Mouse (Mus musculus) regulatory T cell (primary cell): ENCODE data around the gene Scrn2.

Source experiments
- in situ Hi-C: fragments of 300-600 bp; cut with MboI, MseI; formaldehyde crosslinking; loops from one replicate; pipeline ENCODE4 v1.15.1; 2025; ENCODE audit warnings: high pct_unique_total_duplicates

Gene Scrn2

DNA sequence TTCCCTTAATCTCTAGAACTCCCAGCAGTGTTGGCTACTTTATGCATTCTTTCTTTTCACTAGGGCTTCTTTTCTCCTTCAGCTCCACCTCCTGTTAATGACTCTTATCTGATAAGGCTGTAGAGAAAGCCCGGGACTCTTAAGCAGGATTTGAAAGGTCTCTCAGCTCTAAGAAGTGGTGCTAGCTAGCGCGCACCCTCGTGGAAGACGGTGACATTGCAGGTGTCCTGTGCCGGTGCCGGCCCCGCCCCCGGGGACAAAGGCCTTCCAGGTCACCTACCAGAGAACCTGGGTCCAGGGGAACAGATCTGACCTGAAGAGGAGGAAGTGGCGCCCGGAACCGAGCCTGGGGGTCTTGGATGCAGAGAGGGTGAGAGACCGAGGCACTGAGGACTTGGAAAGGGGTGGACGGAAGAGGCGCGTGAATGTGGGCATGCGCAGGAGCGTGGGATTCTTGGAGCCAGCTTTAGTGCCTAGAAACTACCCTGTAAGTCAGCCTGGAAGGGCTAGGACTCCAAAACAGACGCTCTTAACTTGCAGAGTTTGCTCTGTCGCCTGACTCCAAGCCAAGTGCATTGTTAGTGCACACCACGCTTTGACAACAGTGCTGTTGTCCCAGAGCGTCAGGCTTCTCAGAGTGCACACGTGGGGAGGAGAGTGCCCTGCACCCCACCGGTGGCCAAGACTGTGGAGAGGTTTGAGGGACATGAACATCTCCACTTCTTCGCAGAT, at the start of gene Scrn2:
Gene Scrn2, plus strand, starts transcription at position 253 of the 732 bp plus-strand sequence.
- in situ Hi-C loops: no loop called here

DNA sequence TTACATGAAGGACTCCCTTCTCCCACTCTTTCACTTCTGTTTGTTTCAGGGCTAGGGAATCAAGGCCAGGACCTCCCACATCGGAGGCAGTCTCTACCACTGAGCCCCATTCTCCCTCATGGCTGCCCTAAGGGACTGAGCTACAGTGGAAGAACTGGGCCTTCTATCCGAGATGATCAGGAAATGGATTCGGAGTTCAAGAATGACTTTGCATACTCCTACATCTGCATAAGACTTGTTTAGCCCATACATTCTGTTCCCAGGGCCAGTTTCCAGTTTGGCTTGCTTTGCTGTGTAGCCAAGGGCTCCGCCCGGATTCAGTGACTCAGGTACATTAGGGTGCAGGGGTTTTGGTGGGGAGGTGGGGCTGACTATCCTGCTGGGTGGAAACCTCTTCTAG, 49.7 kb upstream of the Scrn2 start:
- in situ Hi-C loops: no loop called here

DNA sequence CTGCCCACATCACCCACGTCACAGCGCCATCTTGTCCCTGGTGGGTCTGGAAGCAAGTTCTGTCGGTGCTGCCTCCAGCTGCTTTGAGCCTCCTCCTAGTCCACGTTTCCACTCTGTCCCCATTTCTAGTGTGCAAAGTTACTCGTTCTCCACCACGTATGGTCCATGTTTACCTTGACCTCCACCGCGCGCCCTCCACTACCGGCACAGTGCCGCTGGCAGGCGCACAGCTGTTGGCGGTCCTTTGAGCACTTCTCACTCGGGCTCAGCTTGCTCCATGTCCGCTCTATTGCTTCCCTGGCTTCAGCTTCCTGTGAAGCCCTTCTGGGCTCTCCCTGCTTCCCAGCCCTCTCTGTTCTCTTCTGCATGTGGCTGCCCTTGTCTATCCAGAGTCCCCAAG, 48.3 kb upstream of the Scrn2 start:
- in situ Hi-C loops: no loop called here

DNA sequence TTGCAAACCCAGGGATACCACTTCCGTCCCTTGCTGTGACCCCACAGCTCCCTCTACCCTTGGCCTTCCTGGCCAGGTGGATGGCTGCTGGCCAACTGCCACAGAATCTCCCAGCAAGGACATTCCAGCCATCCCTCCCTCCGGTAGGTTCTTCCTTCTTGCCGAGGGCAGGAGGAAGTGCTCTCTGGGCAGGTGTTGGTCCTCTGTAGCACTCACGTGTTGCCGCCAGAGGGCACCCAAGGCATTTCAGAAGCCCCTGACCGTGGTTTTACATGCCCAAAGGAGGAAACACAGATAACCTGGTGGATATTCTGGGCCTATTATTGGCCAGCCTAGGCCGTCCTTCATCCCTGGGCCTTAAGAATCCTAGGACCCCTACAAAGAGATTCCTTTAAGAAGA, 47.4 kb upstream of the Scrn2 start:
- in situ Hi-C loops: no loop called here

DNA sequence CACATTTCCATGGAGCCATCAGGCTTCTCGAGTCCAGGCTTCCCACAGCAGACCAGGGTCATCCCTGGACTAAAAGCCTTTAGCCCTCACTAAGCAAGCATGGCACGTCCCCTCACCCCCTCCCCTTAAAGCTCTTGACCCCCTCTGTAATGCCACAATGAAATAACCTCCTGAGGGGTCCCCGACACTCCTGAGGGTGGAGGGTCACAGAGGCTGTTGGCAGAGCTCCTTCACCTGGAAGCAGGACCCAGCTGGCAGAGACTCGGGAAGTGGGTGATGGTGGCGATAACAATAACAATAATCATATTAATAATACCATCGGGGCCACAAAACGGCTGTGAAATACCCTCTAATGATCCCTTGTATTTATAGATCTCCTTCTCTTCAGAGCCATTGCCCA, 46.9 kb upstream of the Scrn2 start, which contains the start of gene Sp2:
Gene Sp2, minus strand, starts transcription at position 101 of the 400 bp plus-strand sequence.
- in situ Hi-C loops: no loop called here

DNA sequence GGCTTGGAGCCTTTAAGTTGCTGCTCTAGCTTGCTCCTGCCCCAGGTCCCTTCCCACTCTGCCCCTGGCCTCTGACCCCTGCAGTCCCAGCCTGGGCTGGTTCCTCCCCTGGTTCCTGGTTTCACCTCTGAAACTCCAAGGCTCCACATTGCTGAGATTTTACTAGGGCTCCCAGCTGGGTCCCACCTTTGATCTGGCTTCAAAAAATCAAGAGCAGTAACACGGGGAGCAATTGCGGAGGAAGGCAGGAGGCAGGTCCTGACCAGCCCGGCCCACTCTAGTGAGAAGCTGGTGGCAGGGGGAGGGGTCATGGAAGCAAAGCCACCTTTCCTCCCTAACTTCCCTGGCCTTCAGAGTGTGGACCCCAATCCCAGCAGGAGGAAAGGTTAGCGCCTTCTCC, 44.8 kb upstream of the Scrn2 start:
- in situ Hi-C loops: loop anchor here (5.0 kb wide), 1 partner anchor 37 kb away; no protein-coding TSS in a partner anchor

DNA sequence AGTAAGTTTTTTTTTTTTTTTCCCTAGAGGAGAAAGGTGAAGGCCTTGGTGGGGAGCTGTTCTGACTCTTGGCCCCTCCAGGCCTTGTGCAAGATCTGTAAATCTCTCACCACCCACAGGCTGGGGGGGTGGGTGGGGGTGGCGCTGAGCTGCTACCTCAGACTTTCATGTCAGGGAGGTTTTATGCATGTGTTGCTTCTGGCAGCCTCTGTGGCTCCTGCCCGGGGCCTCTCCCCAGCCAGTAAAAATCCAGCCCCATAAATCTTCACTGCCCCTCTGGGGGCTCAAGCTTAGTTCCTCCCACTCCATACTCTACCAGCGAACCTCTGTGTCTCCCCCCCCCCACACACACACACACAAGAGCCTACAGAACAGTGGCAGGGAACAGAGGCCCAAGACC, 43.3 kb upstream of the Scrn2 start:
- in situ Hi-C loops: loop anchor here (5.0 kb wide), 1 partner anchor 36 kb away; no protein-coding TSS in a partner anchor

DNA sequence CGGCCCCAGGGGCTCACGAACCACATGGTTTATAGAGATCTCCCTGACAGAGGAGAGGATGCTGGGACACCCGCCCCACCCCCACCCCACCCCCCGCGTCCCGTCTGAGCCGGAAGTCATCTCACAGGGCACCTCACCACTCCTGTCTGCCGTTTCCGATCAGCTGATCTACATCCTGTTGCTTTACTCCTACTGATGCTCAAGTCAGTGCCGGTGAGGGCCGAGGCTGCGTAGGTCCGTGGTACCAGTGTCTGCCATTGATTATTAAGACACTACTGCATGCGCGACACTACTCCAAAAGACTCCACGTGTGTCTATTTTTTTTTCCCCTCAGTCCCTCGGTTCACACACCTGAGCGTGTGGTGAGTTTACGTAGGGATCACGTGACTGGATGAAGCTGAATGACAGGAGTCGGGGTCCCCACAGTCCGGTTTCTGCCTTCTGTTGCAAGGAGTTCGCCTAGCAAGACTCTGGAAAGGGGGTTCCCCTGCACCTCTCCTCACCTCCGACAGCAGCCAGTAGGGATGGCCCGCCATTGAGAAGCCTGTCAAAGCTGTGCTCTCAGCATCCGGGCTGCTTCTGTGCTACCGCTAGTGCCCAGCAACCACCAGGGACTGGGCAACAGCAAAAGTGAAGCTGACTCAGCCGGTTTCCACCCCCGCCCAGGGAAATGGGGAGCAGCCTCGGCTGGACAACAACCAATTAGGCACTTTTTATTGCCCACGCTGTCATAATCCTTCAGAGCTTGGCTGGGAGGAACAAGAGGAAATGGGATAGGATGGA, 41.7 kb upstream of the Scrn2 start:
- in situ Hi-C loops: loop anchor here (5.0 kb wide), 1 partner anchor 34 kb away; no protein-coding TSS in a partner anchor

DNA sequence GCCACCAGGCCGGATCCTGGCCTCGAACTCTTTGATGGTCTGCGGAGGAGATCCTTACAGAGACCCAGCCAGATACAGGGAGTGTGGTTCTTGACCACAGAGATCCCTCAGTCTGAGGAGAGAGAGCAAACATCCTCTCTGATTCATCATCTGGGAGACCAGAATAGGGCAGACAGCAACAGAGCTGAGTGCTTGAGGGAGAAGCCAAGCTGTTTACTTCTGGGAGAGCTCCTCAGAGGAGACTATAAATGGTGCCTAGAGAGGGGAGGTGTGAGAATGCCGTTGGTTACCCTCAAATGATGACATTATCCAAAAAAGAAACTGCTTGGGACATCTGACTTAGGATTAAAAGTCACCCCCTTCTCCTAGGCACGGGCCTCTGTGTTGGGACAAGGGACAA, 38.2 kb upstream of the Scrn2 start:
- in situ Hi-C loops: no loop called here

DNA sequence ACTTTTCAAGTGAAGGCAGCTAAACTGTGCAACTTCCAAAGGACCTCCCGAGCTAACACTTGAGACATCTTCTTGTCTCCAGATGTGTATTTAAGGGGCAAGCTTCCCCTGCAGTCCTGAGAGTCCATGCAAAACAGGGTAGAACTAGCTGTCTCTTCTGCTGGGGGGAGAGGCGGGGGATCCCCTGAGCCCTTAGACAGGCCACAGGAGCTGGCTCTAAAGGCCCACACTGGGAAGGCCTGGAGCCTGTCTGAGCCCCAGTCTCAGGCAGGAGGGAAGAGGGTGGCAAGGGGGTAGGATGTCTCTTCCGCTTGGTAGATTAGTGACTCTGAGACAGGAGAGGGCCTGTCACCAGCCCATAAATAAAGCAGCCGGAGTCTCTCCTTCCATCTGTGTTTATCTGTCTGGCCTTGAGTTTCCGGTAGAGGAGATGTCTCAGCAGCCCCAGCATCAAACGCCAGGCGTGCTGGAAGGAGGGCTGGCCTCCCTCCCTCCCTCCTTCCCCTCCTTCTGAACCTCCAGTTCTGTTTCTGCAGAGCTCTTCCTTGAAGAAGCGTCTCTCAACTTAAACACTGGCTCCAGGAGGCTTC, 36.9 kb upstream of the Scrn2 start:
- in situ Hi-C loops: no loop called here

DNA sequence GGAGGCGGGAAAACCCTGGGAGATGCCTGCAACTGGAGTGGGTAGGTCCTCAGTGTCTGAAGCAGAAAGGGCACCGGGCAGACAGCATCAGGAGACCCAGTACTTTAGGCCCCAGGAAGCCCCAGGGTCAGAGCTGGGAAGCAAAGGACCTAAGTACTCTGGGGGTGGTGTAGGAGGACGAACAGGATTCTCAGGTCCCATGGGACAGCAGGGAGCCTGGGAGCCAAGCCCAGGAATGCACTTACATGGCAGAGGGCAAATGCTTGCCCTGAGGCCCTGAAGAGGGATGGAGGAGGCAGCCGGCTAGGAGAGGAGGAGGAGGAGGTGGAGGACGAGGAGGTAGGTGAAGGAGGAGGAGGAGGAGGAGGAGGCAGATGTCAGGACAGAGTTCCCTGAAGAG, 34.7 kb upstream of the Scrn2 start:
- in situ Hi-C loops: no loop called here

DNA sequence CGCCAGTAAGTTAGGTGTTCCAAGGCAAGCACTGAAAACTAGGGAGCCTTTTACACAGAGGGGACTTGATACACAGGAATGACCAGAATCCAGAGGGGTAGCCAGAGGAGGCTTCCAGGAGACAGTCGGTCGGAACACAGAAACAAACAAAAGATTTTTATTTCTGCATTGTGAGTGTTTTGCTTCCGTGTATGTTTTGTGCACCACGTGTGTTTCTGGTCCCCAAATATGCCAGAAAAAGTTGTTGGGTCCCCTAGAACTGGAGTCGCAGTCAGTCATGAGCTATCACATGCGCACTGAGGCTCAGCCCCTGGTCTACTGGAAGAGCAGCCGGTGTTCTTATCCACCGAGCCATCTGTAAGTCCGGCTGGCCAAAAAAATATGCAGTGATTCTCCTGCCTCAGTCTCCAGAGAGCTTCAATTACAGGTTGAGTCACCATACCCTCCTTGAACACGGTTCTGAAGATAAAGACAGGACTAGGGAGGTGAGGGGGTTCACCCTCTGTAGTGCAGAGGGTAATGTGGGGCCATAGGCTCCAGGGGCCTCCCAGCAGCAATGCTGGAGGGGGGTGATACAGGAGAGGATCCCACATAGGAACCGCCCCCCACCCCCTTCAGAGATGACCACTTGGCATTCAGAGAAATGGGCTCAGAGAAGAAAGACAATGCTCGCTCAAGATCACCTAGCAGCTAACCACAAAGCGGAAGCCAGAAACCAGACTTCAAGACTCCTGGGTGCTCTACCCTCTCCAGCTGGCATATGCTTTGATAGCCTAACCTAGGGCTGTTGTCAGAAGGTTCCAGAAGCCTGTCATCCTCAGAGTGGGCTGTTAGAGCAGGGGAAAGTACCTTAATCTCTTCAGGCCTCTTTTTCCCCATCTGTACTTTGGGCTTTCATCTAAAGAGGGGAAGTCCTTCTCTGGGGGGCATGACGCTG, 33.6 kb upstream of the Scrn2 start:
- in situ Hi-C loops: no loop called here

DNA sequence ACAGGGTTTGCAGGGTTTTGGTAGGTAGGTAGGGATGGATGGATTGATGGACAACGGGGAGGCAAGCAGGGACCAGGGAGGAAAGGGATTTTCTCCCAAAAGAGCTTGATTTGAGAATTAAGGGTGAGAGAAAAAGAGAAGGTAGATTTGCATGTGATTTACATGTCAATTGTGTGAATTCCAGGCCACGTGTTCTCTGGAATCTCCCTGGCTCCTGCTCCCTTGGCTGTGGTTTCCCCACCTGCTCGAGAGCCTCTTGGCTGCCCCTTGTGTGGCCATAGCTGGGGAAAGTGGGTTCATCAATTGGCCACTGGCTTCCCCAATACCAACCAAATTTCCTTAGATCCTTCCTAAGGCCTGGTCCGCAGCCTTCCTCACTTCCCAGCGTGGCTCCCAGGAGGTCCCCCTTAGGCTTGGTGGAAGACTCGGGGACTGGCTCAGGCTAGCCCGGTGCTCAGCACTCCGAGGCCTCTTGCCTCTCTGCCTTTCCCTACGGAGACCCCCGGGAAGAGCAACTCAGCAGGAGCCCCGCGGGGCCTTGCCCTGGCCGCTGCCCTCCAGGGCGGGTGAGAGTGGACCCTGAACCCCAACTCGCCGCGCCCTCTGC, 32.9 kb upstream of the Scrn2 start:
- in situ Hi-C loops: no loop called here

DNA sequence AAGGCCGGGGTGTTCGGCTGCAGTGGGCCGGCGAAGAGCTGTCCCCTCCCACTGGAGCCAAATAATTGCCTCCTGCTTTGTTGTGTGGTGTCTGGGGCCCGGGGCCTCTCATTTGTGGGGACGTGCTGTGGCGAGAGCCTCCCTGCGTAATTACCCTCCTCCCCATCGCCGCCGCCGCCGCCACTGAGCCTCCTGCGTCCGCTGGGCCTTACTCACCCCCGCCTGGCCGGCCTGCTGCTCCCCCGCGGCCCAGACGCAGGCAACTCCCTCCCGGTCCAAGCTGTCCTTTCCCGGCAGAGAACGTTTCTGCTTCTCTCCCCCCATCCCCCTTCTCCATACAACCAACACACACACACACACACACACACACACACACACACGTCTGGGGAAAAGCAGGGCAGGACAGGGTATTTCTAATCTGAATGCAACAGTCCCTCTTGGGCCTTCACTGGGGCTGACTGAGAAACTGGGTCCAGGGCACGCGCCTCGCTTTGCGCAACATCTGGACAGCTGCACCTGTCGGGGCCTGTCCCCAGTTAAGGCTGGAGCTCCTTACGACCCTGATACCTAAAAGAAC, 32.3 kb upstream of the Scrn2 start:
- in situ Hi-C loops: no loop called here

DNA sequence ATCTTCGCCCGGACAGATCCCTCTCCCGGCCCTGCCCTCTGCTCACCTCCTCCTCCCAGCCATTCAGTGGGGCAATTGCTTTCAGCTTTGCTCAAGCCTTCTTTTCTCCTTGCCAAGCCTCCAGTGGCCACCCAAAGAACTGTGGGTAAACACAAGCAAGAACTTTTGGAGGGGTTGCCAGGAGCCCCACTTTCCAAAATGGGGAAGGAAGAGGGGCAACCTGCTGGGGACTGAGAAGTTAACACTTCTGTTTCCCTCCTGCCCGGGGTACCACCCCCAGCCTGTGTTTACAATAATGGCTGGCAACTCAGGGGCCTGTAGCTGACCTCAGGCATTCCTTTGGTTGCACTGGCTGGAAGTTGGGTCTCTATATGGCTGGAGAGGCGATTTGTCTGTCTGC, 26.6 kb upstream of the Scrn2 start:
- in situ Hi-C loops: loop anchor here (25.0 kb wide), 1 partner anchor 1141 kb away; no protein-coding TSS in a partner anchor

DNA sequence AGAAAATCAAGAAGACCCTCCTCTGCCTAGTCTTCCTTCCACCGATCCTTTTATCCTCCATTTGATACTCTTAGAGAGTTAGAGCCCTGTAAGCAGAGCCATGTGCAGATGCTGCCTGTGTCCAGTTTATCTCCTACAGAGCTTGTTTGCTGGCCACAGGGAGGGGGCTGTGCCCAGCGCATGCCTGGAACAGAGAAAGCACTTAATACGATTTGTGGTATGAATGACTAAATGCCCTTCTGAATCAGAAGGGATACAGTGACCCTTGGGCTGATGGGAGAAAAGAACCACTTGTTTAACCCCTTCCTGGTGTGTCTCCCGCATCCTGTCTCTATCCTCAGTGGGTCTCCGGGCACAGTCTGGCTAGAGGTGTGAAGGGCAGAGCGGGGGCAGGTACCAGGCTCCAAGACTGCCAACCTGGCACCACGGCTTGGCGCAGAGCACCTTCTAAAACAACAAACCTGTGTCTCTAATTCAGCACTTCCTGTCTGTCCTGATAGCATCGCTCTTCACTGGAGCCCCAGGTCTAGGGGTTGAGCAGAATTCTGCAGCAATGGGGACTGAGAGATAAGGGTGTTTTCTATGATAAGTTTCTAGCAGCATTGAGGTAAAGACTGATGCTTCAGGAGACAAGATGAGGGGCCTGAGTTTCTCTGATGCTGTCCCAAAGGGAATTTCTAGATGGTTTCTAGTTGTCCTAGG, 22.5 kb upstream of the Scrn2 start:
- in situ Hi-C loops: loop anchor here (25.0 kb wide), 1 partner anchor 1145 kb away; no protein-coding TSS in a partner anchor

DNA sequence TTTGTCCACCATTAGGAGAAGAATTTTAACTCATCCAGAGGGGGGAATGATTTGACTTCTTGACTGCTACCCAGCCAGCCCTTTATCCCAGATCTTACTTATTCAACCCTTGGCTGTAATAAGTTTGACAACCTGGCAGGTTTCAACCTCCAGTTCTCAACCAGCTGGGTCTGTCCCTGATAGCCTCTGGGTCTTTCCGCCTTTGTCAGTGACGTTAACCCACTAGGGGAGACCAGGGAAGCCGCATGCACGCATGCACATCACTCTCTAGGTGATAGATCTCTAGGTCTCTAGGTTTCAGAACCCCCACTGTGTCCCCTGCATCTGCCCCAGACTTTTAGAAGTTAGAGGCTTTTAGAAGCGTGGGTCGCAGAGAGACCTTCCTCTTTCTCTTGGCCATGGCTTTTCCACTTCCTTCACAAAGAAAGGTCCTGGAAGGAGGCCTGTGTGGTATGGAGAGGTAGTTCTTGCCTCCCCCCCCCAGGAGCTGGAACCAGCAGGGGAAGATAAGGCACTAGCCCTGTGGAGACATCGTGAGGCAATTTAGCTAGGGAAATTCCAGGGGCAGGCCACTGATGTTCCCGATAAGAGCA, 20.4 kb upstream of the Scrn2 start:
- in situ Hi-C loops: loop anchor here (25.0 kb wide), 1 partner anchor 1147 kb away; no protein-coding TSS in a partner anchor

DNA sequence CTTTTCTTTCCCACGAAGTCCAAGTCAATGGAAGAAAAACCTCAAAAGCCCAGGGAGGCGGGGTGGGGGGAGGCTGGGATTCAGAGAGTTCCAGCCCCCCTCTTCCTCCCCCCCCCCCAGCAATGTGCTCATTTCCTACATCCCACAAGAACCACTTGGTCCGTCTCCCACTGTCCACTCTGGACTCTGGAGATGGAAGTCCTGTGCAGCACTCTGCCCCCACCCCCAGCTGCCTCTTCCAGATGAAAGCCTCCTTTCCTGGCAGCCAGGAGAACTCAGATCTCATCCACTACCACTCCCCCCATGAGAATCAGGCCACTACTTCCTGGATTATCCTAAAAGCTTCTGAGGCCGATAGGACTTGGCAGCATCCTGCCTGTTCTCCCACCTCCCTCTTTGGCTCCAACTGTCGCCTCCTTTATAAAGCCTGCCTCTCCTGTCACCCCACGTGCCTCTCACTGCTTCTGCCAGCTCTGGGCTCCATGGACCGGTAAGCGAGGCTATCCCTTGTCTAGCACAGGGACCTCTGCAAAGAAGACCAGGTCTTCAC, 16.5 kb upstream of the Scrn2 start, which contains the start of gene Sp6:
Gene Sp6, plus strand, starts transcription at position 274 of the 550 bp plus-strand sequence.
- in situ Hi-C loops: loop anchor here (25.0 kb wide), 1 partner anchor 1151 kb away; no protein-coding TSS in a partner anchor
